Mouse (Mus musculus) 416B (cell line): ENCODE data around the gene Dst.

ENCODE experiments used
- DNase-seq: peaks from one replicate; pipeline ENCODE4 v3.0.0; 2011; ENCODE audit warnings: low read depth

Gene Dst

DNA sequence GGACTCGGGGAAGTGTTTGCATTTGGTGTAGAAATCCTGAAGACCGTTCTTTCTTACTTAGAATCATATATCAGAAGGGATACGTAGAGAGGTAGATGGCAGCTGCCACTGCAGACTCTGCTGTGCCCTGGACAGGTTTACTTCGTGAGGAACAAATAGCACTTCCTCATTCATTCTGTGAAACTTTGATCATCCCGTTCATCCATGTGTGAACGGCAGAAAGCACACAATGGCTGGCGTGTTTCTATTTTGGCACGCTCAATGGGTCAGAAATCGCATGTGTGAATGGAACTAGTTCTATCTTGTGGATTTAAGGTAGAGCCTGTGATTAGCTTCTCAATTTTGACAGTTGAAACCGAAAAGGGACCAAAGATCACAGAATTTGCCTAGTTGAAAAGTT, 222.8 kb downstream of the Dst start:
- DNase-seq: no peak

DNA sequence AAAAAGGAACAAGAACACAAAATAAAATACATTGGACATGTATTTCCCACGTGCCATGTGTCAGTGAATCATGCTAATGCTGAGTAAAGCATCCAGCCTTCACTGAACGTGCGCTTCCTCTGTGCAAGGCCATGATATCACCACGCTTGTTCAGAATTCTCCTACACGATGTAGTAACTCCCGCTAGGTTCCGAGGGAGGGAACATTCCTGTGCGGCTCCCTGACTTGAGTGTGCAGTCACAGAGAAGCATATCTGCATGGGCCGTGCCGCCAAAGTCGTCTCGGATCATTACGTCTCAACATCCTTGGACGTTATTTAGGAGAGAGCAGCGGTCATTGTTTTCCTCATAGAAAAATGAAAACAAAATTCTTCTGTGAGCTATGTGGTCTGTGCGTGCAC, 224.8 kb downstream of the Dst start:
- DNase-seq: no peak

GRCm38 (mm10) chr1:34135535-34135934, 227.5 kb downstream of the Dst start:
- DNase-seq: no peak

DNA sequence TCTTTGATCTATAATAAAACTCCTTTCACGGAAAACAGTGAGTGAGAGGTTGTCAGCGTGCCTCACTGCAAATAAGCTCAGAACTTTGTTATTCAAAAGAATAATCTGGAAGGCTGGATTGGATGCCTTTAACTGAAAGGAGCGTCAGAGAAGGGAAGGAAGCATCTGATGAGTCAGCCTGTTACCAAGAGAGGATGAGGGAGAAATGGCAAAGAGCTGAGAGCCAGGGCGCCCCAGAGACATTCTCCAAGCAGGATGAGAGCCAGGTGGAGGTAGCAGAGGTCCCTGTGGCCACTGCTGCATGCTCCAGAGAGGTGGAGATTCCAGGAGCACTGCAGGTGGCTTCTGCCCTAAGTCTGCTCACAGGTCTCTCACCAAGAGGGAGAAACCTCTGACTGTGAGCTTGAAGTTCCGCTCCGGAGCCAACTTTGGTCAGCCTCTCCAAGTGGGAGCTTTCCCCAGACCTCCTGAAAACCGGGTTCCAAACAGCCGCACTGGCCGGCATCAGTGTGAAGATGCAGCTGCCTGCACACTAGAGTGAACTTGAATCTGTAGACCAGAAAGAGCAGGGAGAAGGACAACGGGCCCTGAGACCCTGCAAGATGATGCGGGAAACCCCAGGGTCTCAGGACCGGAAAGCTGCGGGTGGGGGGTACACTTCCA, 231.3 kb downstream of the Dst start:
- no peak for DNase-seq

GRCm38 (mm10) chr1:34139871-34140471, 231.9 kb downstream of the Dst start:
- peak; percentile 27 for DNase-seq

DNA sequence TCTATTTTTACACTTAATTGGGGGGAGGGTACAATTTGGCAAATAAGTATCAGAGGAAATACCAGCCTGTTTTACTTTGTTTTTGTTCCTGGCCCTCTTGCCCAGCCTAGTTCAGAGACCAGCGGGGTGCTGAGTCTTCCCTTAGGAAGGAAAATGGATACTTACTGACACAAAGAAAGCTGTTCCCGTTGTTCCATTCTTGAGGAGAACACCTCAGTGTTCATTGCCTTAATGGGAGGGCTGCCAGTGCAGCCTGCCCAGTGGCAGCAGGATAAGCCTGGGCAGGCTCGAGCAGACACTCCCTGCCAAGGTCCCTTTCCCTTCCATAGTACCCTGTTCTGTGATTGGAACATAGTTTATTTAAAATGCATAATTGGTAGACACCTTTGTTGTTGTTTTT, 232.7 kb downstream of the Dst start:
- no peak for DNase-seq

DNA sequence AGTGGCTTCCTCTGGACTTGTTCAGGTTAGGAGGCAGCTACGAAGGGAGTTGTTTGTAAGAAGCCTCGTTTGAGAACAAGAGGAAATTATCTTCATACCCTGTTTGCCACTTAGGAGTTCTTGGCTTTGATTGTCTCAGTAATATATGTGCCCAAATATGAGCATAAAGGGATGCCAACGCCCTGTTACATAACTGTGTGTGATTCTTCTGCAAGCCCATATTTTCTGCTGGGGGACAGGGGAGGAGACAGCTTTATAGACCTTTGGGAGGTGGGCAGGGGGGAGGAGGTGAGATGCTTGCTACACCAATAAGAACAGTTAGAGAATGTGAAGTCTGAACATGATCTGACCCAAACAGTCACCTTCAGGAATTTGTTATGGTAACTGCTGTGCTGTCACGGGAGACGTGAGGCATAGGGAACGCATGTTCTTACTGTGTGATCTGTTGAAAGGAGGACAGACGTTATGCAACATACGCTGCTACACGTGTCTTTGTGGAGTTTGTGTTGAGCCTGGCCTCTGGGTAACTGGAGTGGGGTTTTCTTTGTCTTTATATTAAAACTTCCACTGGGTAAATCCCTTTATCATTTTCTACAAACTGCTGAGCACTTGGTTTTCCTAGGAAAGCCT, 235.0 kb downstream of the Dst start:
- DNase-seq: no peak

GRCm38 (mm10) chr1:34144826-34145225, 236.8 kb downstream of the Dst start:
- DNase-seq: no peak

GRCm38 (mm10) chr1:34148039-34148438, 240.0 kb downstream of the Dst start:
- peak; percentile 16 for DNase-seq

GRCm38 (mm10) chr1:34150416-34151093, 242.5 kb downstream of the Dst start:
- no peak for DNase-seq

DNA sequence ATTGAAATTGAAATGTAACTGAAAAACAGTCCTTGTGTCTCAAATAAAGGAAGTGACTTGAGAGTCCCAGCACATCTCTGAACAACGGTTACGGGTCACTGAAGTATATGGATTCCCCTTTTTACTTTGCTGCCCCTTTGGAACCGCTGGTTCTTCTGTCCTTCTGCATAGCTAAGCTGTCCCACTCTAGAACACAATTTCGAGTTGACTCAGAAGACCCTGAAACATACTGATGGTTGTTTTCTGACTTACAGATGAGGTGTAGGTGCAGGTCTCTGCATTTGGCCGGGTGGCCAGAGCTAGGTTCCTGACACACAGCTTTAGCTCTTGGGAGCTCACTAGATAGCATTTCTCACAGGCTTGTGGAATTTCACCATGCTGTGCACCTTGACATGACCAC, 244.7 kb downstream of the Dst start:
- DNase-seq: no peak

DNA sequence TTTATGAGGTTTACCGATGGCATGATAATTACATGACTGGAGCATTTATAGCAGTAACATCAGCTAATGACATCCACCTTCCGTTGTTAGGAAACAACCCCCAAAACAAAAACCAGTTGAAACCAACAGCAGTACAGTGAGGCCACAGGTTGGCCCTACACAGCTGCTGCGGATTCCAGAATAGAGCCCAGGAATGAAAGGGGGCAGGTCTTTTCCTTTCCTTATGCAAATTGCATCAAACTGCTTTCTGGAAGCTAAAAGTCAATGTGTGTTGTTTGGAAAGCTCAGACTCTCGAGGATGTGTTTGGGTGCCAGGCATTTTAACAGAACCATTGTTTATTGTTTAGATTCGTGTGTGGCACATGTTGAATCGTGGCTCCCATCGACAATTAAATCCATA, 248.0 kb downstream of the Dst start:
- DNase-seq: no peak

DNA sequence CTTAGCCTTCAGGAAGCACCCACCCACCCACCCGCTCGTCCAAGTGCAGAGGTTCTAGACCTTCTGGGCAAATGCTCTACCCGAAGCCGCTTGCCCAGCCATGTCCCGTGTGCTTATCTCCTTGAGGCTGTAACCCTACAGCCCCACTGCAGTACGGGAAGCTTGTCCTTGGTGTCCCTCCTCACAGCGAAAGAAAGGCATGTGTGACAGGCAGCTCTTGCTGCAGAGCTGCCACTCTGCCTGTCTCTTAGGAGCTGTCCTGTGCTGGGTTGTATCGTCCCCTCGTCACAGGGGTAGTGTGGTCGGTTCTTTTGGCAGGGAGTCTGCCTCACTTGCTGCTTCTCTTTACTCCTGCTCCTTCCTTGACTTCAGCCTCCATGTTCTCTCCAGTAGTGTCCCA, 249.7 kb downstream of the Dst start:
- DNase-seq: no peak

GRCm38 (mm10) chr1:34158822-34159221, 250.8 kb downstream of the Dst start:
- DNase-seq: no peak

DNA sequence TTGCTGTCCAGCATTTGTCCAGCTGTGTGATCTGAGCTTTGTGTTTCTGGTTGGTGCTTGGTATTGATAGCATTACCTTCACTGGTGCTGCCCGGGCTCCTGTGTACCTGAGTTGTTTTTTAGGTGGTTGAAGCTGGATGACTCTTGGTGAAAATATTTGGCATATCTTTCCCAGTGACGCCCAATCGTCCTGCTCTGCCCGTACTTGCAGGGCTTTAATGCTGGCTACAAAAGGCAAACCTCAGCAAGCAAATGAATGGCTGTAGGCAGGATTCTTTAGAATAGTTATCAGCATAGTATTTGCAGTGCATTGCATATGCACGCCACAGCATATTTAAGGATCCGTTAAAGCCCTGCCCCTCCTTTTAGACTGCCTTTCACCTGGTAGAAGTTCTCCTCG, 251.9 kb downstream of the Dst start:
- DNase-seq: no peak

DNA sequence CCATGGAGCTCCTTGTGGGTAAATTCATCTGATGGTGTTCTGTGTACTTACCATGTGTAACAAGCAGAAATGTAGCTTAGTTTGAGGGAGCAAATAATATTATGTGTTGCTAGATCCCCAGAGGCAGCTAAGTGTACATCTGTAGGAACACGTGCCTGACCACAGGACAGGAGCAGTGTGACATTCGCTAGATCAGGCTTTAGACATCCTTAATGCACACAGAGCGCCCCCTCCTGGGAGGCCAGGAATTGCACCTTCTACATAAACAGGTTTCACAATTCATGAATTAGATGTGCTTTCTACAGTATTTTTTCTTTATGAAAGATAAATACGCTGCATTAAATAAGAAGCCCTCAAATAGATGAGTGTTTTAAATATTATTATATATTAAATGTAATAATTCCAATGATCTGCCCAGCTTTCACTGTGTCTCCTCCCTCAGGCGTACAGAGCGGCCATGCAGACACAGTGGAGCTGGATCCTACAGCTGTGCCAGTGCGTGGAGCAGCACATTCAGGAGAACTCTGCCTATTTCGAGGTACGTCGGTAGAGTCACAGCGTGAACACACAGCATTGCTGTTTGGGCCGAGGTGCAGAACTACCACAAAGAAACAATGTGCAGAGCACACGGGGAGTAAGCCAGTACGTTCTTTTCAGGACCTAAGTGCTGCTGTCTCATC, 256.7 kb downstream of the Dst start:
- peak; percentile 66 for DNase-seq

DNA sequence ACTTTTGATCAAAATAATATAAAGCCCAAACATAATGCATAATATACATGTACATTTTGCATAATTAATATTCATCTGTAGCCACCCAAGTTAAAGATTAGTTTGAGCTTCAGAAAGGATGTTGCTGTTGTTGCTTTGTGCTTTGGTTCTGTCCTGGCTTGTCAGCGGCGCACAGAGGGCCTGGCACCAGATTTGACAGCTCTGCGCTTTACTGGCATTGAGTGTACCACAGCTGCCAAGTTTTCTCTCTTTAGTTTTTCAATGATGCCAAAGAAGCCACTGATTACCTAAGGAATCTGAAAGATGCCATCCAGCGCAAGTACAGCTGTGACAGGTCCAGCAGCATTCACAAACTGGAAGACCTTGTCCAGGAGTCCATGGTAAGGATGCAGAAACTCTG, 257.9 kb downstream of the Dst start:
- DNase-seq: no peak

DNA sequence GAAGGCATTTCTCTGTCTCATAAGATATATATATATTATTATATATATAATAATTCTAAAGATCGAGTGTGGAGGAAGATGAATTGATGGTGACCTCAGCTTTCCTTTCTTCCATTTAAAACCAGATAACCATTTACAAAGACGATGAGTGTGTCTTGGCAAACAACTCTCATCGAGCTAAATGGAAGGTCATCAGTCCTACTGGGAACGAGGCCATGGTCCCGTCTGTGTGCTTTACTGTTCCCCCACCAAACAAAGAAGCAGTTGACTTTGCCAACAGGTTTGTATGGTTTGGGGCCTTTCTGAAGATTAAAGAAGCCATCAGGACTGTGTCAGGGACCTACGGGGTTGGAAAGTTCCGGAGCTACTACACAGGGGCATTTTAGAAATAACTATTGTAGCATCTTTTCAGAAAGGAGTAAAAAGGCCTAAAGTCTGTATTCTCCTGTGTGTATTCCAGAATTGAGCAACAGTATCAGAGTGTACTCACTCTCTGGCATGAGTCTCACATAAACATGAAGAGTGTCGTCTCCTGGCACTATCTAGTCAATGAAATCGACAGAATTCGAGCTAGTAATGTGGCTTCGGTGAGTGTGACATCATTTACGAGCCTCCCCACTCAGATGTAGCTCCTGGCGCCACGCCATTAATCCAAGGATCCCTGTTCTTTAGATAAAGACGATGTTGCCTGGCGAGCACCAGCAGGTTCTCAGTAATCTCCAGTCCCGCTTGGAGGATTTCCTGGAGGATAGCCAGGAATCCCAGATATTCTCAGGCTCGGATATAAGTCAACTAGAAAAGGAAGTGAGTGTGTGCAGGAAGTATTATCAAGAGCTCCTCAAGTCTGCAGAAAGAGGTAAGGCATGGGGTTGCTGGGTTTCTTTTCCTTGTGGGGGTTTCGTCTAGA, 259.4 kb downstream of the Dst start:
- DNase-seq: no peak

- DNase-seq: no peak
These were observed 261.1 kb downstream of the Dst start for GRCm38 (mm10) chr1:34169086-34169485.

DNA sequence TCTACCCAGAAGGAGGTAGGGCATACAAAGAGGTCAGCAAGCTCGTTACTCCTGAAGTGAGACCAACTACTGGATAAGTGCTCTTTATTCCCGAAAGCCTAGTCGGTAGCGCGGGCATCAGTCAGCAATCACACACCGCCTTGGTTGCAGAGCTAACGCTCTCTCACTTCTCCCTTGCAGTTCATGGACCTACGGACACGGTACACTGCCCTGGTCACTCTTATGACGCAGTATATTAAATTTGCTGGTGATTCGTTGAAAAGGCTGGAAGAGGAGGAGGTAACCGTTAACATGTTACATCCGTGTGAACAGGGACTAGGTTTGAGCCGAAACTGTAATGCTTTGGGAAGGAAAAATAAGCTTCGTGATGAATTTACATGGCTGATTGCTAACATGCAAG, 266.5 kb downstream of the Dst start:
- DNase-seq: no peak

DNA sequence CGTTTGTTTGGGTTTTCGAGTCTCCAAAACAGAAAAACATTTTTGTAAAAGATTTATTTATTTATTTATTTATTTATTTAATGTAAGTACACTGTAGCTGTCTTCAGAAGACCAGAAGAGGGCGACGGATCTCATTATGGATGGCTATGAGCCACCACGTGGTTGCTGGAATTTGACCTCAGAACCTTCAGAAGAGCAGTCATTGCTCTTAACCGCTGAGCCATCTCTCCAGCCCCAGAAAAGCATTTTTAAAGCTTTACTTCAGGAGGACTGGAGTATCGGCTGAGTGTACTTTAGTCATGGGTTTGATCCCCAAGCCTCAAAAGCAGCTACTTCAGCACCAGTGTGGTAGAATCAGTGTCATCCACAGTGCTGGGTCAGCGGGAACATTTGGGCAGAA, 266.9 kb downstream of the Dst start:
- peak; percentile 2 for DNase-seq
